Mouse (Mus musculus): ENCODE measurements around the gene Tas2r135.

Tas2r135 gene

DNA sequence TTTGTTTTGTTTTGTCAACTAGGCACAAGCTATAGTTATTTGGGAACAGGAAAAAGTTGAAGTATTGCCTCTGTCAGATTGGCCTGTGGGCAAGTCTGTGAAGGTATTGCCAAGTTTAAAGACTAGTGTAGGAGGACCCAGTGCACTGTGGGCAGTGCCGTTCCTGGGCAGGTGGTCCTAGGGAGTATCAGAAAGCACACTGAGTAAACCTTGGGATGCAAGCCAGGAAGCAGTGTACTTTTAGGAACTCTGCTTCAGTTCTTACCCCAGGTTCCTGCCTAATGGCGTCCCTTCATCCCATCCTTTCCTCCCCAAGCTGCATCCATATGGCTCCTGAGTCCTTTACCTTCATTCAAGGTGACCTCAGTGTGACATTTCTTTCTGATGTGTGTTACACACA is 30.1 kb upstream of the Tas2r135 start:
- no peak for DNase-seq

DNA sequence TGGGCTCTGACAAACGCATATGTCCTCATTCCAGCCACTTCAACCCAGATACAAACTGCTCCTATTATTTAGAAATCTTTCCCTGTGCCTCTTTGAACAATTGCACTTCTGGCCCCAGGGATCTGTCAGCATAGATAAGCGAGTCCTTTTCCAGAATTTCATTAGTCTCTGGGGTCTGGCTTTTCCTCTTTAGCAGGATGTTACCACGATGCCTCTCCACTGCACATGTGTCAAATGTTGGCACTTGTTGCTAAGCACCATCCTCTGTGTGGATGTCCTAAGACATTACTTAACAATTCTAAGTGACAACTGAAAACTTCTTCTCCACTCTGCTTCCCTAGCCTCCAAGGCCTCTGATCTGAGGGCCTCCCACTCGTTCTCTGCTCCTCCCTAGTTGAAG is 29.2 kb upstream of the Tas2r135 start:
- DNase-seq = peak; percentile 24

DNA sequence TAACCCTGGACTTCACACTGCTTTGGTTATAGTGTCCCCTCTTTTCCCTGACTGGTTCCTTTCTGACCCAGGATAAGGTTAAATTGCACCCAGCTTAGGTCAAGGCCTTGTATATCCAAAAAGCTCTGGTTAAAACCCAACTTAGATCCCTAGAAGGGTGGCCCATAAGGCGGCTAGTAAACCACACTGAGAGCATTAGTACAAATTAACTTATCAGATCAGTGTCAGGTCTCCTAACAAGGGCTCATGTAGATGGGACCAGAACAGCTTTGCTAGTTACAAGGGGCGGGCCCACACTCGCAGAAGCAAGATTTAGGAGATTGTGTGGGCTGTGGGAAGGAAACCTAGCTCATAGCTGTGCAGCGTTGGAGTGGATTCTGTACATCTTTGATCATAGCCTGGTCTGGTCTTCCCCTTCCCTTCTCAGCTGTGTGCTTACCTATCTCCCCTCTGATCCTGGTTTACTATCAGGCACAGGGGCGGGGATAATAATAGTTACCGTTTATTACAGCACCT is 28.7 kb upstream of the Tas2r135 start:
- DNase-seq = no peak

DNA sequence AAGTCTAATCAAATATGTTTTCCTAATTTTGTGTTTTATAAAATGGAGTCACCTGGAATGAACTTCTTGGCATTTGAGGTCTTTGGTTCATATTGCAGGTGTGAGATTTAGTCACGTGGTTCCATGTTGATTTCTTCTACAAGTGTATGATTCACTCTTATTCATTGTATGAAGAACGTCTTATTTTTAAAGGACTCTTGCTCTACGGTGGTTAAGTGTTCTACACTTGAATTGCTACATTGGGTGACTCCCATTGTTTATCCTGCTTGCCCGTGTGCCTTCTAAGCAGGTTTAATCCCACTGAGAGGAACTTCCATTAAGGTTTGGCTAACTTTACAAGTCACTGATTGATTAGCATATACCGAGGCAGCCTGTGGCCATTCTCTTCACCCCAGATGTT is 28.0 kb upstream of the Tas2r135 start:
- no peak for DNase-seq

DNA sequence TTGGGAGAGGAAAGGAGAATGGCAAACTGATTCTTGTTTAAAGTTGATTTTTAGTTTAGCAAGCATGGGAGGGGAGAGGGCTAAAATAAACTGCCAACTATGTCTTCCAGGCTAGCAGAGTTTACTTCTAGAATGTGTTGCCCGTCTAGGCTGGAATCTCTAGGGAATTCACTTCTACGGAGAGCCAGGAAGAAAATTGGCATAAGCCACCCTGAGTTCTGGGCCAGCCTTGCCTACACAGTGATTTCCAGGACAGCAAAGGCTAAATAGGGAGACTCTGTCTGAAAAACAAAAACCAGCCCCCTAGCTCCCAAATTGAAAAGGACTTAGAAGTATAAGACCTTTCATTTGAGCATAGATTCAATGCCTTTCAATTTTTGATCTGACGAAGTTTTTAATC is 25.7 kb upstream of the Tas2r135 start:
- DNase-seq = no peak

DNA sequence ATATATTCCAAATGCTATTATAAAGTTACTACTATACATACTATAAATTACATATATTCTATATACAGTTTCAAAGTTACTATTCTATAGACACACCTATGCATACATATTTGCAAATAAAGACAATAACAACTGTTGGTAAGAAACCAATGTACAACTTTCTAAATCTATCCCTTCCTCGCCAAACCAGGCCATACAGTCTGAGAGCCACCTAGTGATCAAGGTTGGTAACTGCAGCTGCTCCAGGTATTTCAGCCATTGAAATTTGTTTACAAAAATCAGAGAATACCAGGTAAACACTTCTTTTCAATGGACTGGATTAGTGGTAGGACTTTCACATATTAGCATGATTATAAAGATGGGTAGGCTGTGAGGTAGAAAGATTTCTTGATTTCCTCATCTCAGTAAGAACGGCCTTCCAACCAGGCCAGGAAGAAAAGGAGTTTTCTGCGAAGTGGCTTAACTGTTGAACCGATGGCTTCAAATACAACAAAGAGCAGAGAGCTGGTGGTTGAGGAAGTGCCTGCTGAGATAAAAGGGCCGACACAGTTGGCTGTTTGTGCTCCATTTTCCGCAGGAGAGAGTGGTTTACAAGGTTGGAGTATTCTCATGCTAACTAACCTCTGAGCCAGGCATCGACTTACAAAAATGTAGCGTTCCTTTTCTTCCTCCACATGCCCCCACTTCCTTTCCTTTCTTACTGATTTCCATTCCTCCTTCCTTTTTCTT is 24.7 kb upstream of the Tas2r135 start:
- DNase-seq = peak; percentile 64

DNA sequence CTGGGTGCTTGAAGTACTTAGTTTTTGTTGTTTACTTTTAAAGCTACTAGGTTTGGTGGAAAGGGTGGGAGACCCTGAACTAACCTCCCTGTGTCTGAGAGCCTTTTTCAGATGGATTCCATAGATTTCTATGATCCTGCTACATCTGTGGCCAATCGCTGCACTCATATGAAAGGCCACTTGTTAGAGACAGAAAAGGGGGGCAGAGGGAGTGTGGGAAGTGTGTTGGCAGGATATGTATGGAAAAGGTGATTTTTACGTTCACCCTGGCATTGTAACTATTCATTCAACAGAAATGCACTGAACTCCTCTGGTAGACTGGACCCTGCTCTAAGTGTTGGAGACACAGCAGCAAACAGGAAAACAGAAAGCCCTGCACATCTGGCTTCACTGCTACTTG is 24.0 kb upstream of the Tas2r135 start:
- DNase-seq = no peak

DNA sequence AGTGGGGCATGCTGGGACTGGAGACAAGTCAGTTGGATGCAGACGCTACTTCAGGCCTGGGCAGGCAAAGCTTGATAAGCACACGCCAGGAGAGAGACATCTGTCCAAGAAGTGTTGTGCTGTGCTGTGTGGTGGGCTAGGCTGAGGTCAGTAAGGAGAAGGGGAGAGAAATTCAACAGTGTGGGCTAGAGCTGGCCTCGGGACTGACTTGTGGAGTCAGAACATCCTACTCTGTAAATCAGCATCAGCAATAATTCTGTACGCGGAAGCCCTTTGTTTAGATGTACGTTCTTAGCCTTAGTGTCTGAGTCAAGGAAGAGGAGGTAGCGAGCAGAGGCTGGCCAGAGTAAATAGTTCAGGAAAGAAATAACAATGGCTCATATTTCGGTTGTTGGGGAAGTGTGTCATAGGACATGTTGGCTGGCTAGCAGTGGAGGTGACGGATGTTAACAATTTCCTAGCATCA is 23.3 kb upstream of the Tas2r135 start:
- peak; percentile 61 for DNase-seq

DNA sequence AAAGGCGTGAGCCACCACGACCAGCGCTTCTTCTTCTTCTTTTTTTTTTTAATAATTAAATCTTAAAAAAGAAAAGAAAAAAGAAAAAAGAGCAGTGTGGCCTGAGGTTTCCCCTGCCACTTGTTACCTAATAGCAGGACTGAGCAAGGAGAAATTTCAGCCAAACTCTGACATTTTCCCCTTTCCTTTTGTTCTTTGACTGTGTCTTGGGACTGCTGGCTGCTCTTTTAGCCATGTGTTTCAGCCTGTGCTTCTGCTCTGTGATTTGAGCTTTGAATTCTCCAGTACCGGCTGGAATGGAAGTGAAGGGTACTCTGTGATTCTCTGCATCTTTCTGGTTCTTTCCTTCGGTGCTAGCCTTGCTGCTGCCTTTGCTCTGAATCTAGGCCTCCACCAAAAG is 21.9 kb upstream of the Tas2r135 start:
- no peak for DNase-seq

DNA sequence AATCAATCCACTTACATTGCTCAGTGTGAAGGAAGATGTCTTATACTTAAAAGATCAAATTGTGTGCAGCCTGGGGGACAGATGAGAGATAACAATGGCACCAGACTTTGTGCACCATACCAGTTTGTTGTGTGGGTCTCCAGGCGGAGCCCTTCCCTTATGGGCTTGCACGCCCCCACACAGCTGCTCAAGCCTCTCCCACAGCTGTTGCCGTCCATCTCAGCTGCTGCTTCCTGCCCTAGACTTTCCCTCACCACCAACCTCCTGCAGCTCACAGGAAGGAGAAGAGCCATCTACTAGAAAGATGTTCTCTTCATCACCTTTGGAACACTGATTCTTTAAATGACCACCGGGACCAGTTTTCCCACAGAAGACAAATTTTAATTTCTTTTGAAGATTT is 19.6 kb upstream of the Tas2r135 start:
- no peak for DNase-seq

DNA sequence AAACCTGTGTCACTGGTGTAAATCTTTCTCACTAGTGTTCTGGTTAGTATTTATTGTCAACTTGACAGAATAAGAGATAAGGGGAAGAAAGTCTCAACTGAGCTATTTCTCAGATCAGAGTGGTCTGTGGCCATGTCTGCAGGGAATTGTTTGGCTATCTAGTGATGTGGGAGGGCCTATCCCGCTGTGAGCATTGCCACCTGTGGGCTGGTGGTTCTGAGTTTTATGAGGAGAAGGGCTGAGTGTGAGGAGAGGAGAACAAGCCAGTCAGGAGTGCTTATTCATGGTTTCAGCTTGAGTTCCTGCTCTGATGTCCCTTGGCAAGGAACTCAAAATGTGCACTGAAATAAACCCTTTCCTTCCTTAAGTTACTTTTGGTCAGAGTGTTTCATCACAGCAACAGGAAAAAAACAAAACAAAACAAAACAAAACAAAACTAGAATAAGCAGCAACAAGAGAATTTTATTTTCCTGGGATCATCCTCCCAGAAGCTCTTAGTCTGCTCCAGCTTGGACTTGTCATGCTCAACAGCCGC is 13.4 kb upstream of the Tas2r135 start:
- no peak for DNase-seq

DNA sequence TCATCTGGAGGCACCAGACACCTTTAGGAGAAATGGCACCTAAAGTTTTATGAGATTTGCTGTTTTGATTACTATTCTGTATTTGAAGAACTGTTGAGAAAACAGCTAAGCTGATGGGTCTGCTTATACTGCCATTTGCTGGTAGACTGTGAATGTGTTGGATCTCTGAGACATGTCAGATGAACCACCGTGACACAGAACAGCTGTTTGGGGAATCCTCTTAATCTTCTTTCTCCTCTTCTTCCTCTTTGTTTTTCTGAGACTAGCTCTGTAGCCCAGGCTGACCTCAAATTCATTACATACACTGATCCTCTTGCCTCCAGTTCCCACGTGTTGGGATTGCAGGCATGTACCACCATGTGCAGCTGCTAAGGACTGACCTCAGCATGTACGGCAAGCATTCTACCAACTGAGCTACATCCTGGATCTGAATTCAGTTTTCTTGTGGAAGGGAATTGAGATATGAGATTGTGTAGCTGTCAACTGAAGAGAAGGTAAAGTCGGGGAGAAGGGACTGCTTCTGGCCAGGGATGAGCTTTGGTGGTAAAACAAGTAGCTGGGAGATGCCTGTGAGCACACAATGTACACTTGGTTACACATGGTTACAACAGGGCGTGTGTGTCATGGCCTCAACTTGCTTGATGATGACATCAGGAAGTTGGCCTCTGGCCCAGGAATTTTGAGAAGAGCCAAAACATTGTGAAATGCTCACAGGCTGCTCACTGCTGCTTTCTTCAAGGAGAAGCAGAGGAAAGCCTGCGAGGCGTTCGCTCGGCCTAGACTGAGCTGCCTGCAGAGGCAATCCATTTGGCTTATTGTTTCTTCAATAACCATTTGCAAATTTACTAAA is 9.0 kb upstream of the Tas2r135 start:
- DNase-seq = peak; percentile 85

DNA sequence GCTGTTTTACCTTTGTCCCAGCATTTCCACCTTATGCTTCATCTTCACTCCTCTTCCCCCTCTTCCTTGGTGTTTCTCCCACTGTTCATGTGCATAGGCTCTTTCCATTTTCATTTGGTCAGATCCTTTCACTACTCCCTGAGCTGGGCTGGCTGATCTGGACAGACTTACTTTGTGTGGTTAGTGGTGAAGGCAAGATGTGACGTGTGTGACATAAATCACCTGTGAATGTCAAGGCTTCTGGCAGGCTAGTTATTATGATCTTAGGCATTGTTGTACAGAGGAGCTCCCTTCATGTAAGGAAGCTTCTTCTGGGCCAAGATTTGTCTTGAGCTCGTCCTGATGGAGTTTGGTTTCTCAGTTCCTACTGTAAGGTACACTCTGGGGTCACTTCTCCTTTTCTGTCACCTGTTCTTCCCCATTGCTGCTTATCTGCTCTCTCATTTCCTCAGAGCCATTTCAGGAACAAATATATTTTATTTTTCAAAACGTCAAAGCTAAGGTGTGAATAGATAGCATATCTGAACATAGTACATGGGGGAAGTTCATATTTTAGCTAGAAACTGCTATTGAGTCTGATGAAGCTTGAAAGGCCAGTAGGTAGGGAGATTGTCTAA is 8.1 kb upstream of the Tas2r135 start:
- DNase-seq = no peak

DNA sequence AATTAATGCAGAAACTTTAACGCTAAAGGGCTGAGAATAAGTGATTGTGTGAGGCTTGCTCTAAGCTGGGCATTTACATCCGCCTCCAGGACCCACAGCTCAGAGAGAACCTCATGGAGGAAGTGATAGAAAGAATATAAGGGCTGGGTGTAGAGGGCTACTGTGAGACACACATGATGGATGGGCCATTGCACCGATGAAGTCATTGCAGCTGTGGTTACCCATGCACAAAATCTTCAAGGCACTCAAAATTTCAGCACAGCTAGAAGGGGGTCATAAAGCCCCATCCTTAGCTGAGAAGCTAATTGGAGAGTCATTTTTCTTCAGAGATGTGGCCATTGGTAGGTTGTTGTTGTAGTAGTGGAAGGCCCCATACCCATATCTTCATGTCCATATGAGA is 6.9 kb upstream of the Tas2r135 start:
- DNase-seq = no peak

DNA sequence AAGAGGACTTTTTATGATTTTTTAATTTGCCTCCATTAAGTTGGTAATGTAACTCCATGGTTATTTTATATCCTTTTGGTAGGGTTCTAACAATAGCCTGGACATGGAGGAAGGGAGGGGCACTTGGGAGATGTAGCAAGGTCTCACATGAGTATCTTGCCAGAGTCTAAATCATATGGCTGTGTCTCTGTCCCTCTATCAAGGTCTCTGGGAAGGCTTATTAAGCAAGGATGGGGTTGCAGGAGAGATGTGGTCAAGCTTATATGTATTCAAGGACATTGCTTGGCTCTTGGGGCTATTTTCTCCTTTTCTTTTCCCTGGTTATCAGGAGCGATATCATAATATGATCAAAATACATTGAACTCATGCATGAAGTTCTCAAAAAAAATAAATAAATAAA is 6.2 kb upstream of the Tas2r135 start:
- no peak for DNase-seq

DNA sequence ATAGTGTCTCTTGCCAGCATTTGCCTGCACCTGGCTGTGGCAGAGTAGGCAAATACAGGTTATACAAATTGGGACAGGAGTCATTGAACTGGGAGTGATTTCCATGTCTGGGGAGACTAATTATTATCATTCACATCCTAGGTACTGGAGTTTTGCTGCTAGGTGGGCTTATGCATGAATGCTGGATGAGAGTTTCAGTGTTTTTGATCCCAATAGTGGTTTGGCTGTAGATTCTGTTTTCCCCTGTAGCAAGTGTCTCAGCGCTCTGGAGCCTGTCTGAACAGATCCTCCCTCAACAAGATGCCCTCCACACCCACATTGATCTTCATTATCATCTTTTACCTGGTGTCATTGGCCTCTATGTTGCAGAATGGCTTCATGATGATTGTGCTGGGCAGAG is 5.3 kb upstream of the Tas2r135 start, which contains the start of gene Tas2r143:
Tas2r143 (plus strand) TSS at position 301 of the 400 bp plus-strand sequence.
- DNase-seq = no peak

DNA sequence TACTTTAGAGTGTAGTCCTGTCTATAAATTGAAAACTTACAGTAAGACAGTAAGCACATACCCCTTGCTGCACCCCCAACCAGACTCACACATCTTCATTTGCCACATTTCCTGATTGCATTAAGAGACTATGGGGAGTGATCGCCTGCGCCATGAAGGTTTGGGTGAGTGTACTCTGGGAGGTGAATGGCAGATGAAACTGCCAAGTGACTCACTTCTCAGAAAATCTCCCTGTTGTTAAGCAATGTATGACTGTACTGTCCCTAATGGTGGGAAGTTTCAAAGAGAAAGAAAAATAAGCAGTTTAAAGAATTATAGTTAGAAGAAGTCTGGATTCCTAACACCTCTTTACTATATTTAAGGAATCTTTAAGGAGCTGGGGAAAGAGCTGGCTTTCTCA is 14.2 kb downstream of the Tas2r135 start:
- no peak for DNase-seq

DNA sequence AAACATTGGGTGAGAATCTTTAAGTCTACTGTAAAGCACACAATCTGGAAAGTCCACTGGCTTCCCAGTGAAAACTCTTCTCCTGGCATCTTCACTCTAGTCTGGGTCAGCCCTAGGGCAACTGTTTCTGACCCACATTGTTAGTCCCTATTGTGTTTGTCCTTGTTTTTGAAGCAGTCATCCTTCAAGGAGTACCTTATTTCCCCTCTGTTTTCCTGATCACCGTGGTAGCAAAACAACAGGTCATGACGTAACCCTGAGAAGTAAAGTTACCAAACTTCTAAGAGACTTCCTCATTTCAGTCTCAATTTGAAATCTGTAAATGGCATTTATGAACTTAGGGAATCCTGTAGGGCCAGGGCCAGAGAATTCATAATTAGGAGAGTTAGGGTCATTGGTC is 16.2 kb downstream of the Tas2r135 start:
- no peak for DNase-seq

DNA sequence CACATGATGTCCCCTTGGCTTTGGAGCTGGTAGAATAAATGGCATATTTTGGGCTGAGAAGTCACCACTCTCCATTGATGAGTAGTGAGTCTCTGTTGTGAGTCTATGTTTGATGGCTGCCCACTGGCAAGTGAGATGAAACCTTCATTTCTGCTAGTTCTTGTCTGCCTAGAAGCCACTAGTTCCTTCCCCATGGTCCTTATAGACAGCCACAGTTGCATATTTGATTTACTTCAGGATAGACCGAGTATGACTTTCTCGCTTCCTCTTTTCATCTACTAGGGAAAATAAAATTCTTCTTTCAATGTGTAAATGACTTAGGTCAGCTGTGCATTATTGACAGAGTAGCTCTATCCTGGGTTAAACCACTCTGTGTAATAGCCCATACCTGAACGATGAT is 19.2 kb downstream of the Tas2r135 start:
- no peak for DNase-seq

DNA sequence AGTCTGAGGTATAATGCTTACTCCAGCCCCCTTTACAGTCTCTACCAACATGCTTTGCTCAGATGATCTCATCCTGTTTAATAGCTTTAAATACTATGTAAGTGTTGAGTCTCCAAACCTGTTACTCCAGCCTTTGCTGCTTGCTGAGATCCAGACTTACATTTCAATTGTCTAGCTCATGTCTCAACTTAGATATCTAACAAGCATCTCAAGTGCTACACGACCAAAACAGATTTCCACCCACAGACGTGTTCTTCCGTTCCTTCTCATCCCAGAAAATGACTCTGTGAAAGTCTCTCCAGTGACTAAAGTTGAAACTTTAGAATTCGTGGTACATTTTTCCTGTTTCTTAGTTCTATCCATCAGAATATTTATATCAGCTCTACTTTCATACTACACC is 21.1 kb downstream of the Tas2r135 start:
- DNase-seq = no peak

DNA sequence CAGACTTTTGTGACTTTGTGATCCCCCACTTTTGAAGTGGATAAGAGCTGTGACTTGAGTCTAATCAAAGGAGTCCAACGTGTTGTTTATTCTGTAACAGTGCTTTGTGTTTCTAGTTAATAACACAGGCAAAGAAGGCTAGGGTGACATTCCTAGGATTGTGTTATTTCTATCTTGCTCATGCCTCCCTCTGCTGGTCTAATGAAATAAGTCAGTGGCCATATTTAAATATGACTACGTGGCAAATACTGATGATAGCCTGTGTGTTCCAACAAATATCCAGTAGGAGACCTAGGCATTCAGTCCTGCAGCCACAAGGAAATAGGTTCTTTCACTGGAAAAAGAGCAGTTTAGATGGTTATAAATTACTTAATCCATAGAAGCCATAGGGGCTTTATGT is 28.3 kb downstream of the Tas2r135 start:
- peak; percentile 16 for DNase-seq

DNA sequence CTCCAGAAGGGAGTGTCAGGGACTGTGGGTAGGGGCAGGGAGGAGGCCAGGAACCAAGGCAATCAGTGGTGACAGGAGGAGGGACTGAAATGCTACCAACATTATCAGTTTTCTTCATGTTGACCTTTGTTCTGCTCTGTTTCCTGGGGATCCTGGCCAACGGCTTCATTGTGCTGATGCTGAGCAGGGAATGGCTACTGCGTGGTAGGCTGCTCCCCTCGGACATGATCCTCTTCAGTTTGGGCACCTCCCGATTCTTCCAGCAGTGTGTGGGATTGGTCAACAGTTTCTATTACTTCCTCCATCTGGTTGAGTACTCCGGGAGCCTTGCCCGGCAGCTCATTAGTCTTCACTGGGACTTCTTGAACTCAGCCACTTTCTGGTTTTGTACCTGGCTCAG is 29.2 kb downstream of the Tas2r135 start, which contains the start of gene Tas2r126:
Tas2r126 (plus strand) TSS at position 90 of the 400 bp plus-strand sequence.
- peak; percentile 9 for DNase-seq

DNA sequence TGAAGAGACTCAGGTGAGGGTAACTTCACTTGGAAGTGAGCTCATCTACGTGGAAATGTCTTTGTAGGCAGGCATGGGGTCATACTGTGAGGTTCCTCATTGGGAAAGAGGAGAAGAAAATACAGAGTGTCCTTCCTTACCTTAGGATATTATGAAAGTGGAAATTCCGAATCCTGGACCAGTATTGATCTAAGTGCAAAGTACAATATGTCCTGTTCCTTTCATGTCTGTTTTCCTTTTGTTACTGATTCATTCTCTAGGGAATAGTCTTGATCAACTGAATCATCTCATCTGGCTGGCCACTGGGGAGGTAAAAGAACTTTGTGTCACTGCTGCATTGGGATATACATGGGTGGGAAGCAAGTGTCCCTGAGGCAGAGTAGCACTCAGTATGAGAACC is 30.3 kb downstream of the Tas2r135 start:
- DNase-seq = no peak
